Mouse (Mus musculus): ENCODE measurements around the gene Rps6ka5. TPM values are rescaled to one million over a fixed set of nuclear protein-coding genes. Genes with fewer than 3 reads are reported as not detected.

The Rps6ka5 gene
- polyA plus RNA-seq, 1 experiment from 2014 or later, result 6.1 TPM

GRCm38 (mm10) chr12:100578291-100578690 is 148.5 kb downstream of the Rps6ka5 start:
- Histone ChIP-seq H3K4me1 (ENCODE audit: control insufficient read depth, insufficient read depth, low read length) (no peaks in the 10 kb centered on the region), H3K4me3 (ENCODE audit: low read depth, low read length) (no peak overlapping the region), H3K9me3 (replicated peaks; ENCODE audit: control insufficient read depth, low read length) (no peaks in the 10 kb centered on the region), H3K36me3 (ENCODE audit: control insufficient read depth, insufficient read depth, low read length) (no peaks in the 10 kb centered on the region), H3K27ac (ENCODE audit: low read depth, low read length) (no peak overlapping the region), H3K27me3 (ENCODE audit: control insufficient read depth, insufficient read depth, low read length) (no peaks in the 10 kb centered on the region), H3K4me2 (no peak overlapping the region), H3K9ac (ENCODE audit: low read depth, low read length) (no peak overlapping the region)
- WGBS (ENCODE audit: insufficient replicate concordance), result 57% methylated on average over 2 of the region's 2 CpGs
- no peak for ATAC-seq (replicated peaks; ENCODE audit: insufficient number of reproducible peaks, low FRiP score, low TSS enrichment)

GRCm38 (mm10) chr12:100575739-100576138 is 151.0 kb downstream of the Rps6ka5 start:
- Histone ChIP-seq H3K4me1 (ENCODE audit: control insufficient read depth, insufficient read depth, low read length) (no peaks in the 10 kb centered on the region), H3K9me3 (replicated peaks; ENCODE audit: control insufficient read depth, low read length) (no peaks in the 10 kb centered on the region), H3K27ac (ENCODE audit: low read depth, low read length) (no peak overlapping the region), H3K36me3 (ENCODE audit: control insufficient read depth, insufficient read depth, low read length) (no peaks in the 10 kb centered on the region), H3K27me3 (ENCODE audit: control insufficient read depth, insufficient read depth, low read length) (no peaks in the 10 kb centered on the region), H3K9ac (ENCODE audit: low read depth, low read length) (no peak overlapping the region), H3K4me2 (no peak overlapping the region), H3K4me3 (ENCODE audit: low read depth, low read length) (no peak overlapping the region)
- ATAC-seq (replicated peaks; ENCODE audit: insufficient number of reproducible peaks, low FRiP score, low TSS enrichment), result no peak
- WGBS (ENCODE audit: insufficient replicate concordance), result 77% methylated on average over 3 of the region's 3 CpGs

GRCm38 (mm10) chr12:100570522-100571072 is 156.2 kb downstream of the Rps6ka5 start:
- no peak overlapping the region for H3K4me3 ChIP-seq (ENCODE audit: low read depth, low read length)
- H3K27ac ChIP-seq (ENCODE audit: low read depth, low read length), result peak overlapping the region; percentile 50; the same call in 1 of the 2 replicates
- 70% methylated on average over 12 of the region's 12 CpGs for WGBS (ENCODE audit: insufficient replicate concordance)
- H3K9ac ChIP-seq (ENCODE audit: low read depth, low read length), result no peak overlapping the region
- H3K4me2 ChIP-seq, result no peak overlapping the region
- no peak for ATAC-seq (replicated peaks; ENCODE audit: insufficient number of reproducible peaks, low FRiP score, low TSS enrichment)
- no peaks in the 10 kb centered on the region for H3K4me1 ChIP-seq (ENCODE audit: control insufficient read depth, insufficient read depth, low read length)
- no peaks in the 10 kb centered on the region for H3K36me3 ChIP-seq (ENCODE audit: control insufficient read depth, insufficient read depth, low read length)
- H3K27me3 ChIP-seq (ENCODE audit: control insufficient read depth, insufficient read depth, low read length), result no peaks in the 10 kb centered on the region
- H3K9me3 ChIP-seq (replicated peaks; ENCODE audit: control insufficient read depth, low read length), result no peaks in the 10 kb centered on the region

GRCm38 (mm10) chr12:100568831-100569230 is 158.0 kb downstream of the Rps6ka5 start:
- H3K9ac ChIP-seq (ENCODE audit: low read depth, low read length), result no peak overlapping the region
- H3K9me3 ChIP-seq (replicated peaks; ENCODE audit: control insufficient read depth, low read length), result no peaks in the 10 kb centered on the region
- no peak overlapping the region for H3K27ac ChIP-seq (ENCODE audit: low read depth, low read length)
- no peak overlapping the region for H3K4me2 ChIP-seq
- no peaks in the 10 kb centered on the region for H3K36me3 ChIP-seq (ENCODE audit: control insufficient read depth, insufficient read depth, low read length)
- no peaks in the 10 kb centered on the region for H3K27me3 ChIP-seq (ENCODE audit: control insufficient read depth, insufficient read depth, low read length)
- 84% methylated on average over 7 of the region's 7 CpGs for WGBS (ENCODE audit: insufficient replicate concordance)
- H3K4me3 ChIP-seq (ENCODE audit: low read depth, low read length), result no peak overlapping the region
- no peak for ATAC-seq (replicated peaks; ENCODE audit: insufficient number of reproducible peaks, low FRiP score, low TSS enrichment)
- no peaks in the 10 kb centered on the region for H3K4me1 ChIP-seq (ENCODE audit: control insufficient read depth, insufficient read depth, low read length)

- 73% methylated on average over 6 of the region's 6 CpGs for WGBS (ENCODE audit: insufficient replicate concordance)
- Histone ChIP-seq H3K9ac (ENCODE audit: low read depth, low read length) (no peak overlapping the region), H3K4me1 (ENCODE audit: control insufficient read depth, insufficient read depth, low read length) (no peaks in the 10 kb centered on the region), H3K27me3 (ENCODE audit: control insufficient read depth, insufficient read depth, low read length) (no peaks in the 10 kb centered on the region), H3K36me3 (ENCODE audit: control insufficient read depth, insufficient read depth, low read length) (no peaks in the 10 kb centered on the region), H3K4me2 (no peak overlapping the region), H3K9me3 (replicated peaks; ENCODE audit: control insufficient read depth, low read length) (no peaks in the 10 kb centered on the region), H3K27ac (ENCODE audit: low read depth, low read length) (no peak overlapping the region), H3K4me3 (ENCODE audit: low read depth, low read length) (no peak overlapping the region)
- ATAC-seq (replicated peaks; ENCODE audit: insufficient number of reproducible peaks, low FRiP score, low TSS enrichment), result no peak
These were observed 158.7 kb downstream of the Rps6ka5 start for GRCm38 (mm10) chr12:100568105-100568504.

GRCm38 (mm10) chr12:100567627-100568026 is 159.2 kb downstream of the Rps6ka5 start:
- Histone ChIP-seq H3K27ac (ENCODE audit: low read depth, low read length) (no peak overlapping the region), H3K4me2 (no peak overlapping the region), H3K36me3 (ENCODE audit: control insufficient read depth, insufficient read depth, low read length) (no peaks in the 10 kb centered on the region), H3K27me3 (ENCODE audit: control insufficient read depth, insufficient read depth, low read length) (no peaks in the 10 kb centered on the region), H3K9ac (ENCODE audit: low read depth, low read length) (no peak overlapping the region), H3K4me3 (ENCODE audit: low read depth, low read length) (no peak overlapping the region), H3K9me3 (replicated peaks; ENCODE audit: control insufficient read depth, low read length) (no peaks in the 10 kb centered on the region), H3K4me1 (ENCODE audit: control insufficient read depth, insufficient read depth, low read length) (no peaks in the 10 kb centered on the region)
- ATAC-seq (replicated peaks; ENCODE audit: insufficient number of reproducible peaks, low FRiP score, low TSS enrichment), result no peak
- 65% methylated on average over 3 of the region's 3 CpGs for WGBS (ENCODE audit: insufficient replicate concordance)

- no peaks in the 10 kb centered on the region for H3K4me1 ChIP-seq (ENCODE audit: control insufficient read depth, insufficient read depth, low read length)
- no peaks in the 10 kb centered on the region for H3K9me3 ChIP-seq (replicated peaks; ENCODE audit: control insufficient read depth, low read length)
- H3K9ac ChIP-seq (ENCODE audit: low read depth, low read length), result no peak overlapping the region
- 84% methylated on average over 6 of the region's 6 CpGs for WGBS (ENCODE audit: insufficient replicate concordance)
- no peak overlapping the region for H3K4me2 ChIP-seq
- no peaks in the 10 kb centered on the region for H3K27me3 ChIP-seq (ENCODE audit: control insufficient read depth, insufficient read depth, low read length)
- no peak overlapping the region for H3K27ac ChIP-seq (ENCODE audit: low read depth, low read length)
- 0 out of 2 replicates have a peak, but pooled peaks cover 2% of the 10 kb centered on the region for H3K36me3 ChIP-seq (ENCODE audit: control insufficient read depth, insufficient read depth, low read length)
- H3K4me3 ChIP-seq (ENCODE audit: low read depth, low read length), result no peak overlapping the region
- ATAC-seq (replicated peaks; ENCODE audit: insufficient number of reproducible peaks, low FRiP score, low TSS enrichment), result no peak
These were observed 173.1 kb downstream of the Rps6ka5 start for GRCm38 (mm10) chr12:100553675-100554074.

- Histone ChIP-seq H3K4me1 (ENCODE audit: control insufficient read depth, insufficient read depth, low read length) (no peaks in the 10 kb centered on the region), H3K4me2 (no peak overlapping the region), H3K4me3 (ENCODE audit: low read depth, low read length) (no peak overlapping the region), H3K27me3 (ENCODE audit: control insufficient read depth, insufficient read depth, low read length) (no peaks in the 10 kb centered on the region), H3K9ac (ENCODE audit: low read depth, low read length) (no peak overlapping the region), H3K27ac (ENCODE audit: low read depth, low read length) (no peak overlapping the region), H3K36me3 (ENCODE audit: control insufficient read depth, insufficient read depth, low read length) (0 out of 2 replicates have a peak, but pooled peaks cover 2% of the 10 kb centered on the region), H3K9me3 (replicated peaks; ENCODE audit: control insufficient read depth, low read length) (no peaks in the 10 kb centered on the region)
- WGBS (ENCODE audit: insufficient replicate concordance), result 74% methylated on average over 1 of the region's 1 CpGs
- no peak for ATAC-seq (replicated peaks; ENCODE audit: insufficient number of reproducible peaks, low FRiP score, low TSS enrichment)
These were observed 174.8 kb downstream of the Rps6ka5 start for GRCm38 (mm10) chr12:100551972-100552371.

- whole genome bisulfite sequencing (ENCODE audit: insufficient replicate concordance), result 84% methylated on average over 4 of the region's 4 CpGs
These were observed 182.6 kb downstream of the Rps6ka5 start for GRCm38 (mm10) chr12:100544194-100544567.

More at GRCm38 (mm10) chr12:100544194-100544567, 182.6 kb downstream of the Rps6ka5 start:
- Histone ChIP-seq H3K27ac (ENCODE audit: low read depth, low read length) (no peak overlapping the region), H3K36me3 (ENCODE audit: control insufficient read depth, insufficient read depth, low read length) (no peaks in the 10 kb centered on the region), H3K4me2 (no peak overlapping the region), H3K9me3 (replicated peaks; ENCODE audit: control insufficient read depth, low read length) (no peaks in the 10 kb centered on the region), H3K4me3 (ENCODE audit: low read depth, low read length) (no peak overlapping the region), H3K4me1 (ENCODE audit: control insufficient read depth, insufficient read depth, low read length) (no peaks in the 10 kb centered on the region), H3K9ac (ENCODE audit: low read depth, low read length) (no peak overlapping the region), H3K27me3 (ENCODE audit: control insufficient read depth, insufficient read depth, low read length) (no peaks in the 10 kb centered on the region)
- no peak for ATAC-seq (replicated peaks; ENCODE audit: insufficient number of reproducible peaks, low FRiP score, low TSS enrichment)

Data from heart, embryonic 11.5 days (tissue).